Mouse (Mus musculus): ENCODE results near the gene Irf2.

- TF ChIP-seq CTCF (IDR thresholded peaks at IDR 0.05; ENCODE audit: borderline replicate concordance, insufficient read depth, low read length) (no peak), POLR2A (IDR thresholded peaks at IDR 0.05; ENCODE audit: low read depth, low read length) (0 out of 2 replicates have a peak, but pooled peaks have one; percentile 24)
Observed at GRCm38 (mm10) chr8:46737907-46738306, 1.6 kb upstream of the Irf2 start.
